Mouse (Mus musculus): ENCODE data around the gene Thsd4. TPM values are rescaled to one million over a fixed set of nuclear protein-coding genes. Genes with fewer than 3 reads are reported as not detected.
A peak's percentile ranks its signal among the peaks of the same experiment; 100 is the strongest.

Thsd4 gene
- polyA plus RNA-seq, 1 experiment from 2014 or later = 11.4 TPM

- no peaks in the 10 kb centered on the region for H3K27me3 ChIP-seq (replicated peaks; ENCODE audit: control insufficient read depth, insufficient read depth, low read length)
- ATAC-seq = no peak
- H3K4me1 ChIP-seq (replicated peaks; ENCODE audit: control insufficient read depth, insufficient read depth, low read length) = no peaks in the 10 kb centered on the region
- H3K4me3 ChIP-seq (ENCODE audit: low read depth, low read length) = no peak overlapping the region
- 64% methylated on average over 3 of the region's 3 CpGs for WGBS
- peaks cover 10% of the 10 kb centered on the region; the same call in 1 of the 2 replicates for H3K36me3 ChIP-seq (ENCODE audit: control insufficient read depth, insufficient read depth)
- H3K27ac ChIP-seq (ENCODE audit: low read depth, low read length) = no peak overlapping the region
- peak; percentile 82 for TF ChIP-seq CTCF (IDR thresholded peaks at IDR 0.05; ENCODE audit: low read depth)
- H3K9me3 ChIP-seq (ENCODE audit: control insufficient read depth) = no peaks in the 10 kb centered on the region
- H3K9ac ChIP-seq (ENCODE audit: low read depth, low read length) = no peak overlapping the region
- H3K4me2 ChIP-seq (replicated peaks; ENCODE audit: low read depth) = no peak overlapping the region
These were observed 270.1 kb downstream of the Thsd4 start for GRCm38 (mm10) chr9:60251765-60252164.

DNA sequence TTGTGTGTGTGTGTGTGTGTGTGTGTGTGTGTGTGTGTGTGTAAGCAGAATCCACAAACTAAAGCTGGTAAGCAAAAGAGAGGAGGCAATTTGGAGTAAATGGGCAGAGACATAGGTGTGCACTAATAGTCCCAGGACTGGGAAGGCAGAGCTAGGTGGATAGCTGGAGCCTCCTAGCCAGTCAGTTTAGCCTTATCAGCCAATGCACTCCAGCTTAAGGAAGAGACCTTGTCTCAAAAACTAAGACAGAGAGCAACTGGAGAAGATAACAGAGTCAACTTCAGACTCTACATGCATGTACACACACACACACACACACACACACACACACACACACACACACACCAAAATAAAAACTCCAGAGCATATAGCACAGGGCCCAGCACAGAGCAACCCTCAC, 271.4 kb downstream of the Thsd4 start:
- H3K27ac ChIP-seq (ENCODE audit: low read depth, low read length) = no peak overlapping the region
- no peak for ATAC-seq
- no peaks in the 10 kb centered on the region for H3K27me3 ChIP-seq (replicated peaks; ENCODE audit: control insufficient read depth, insufficient read depth, low read length)
- H3K4me2 ChIP-seq (replicated peaks; ENCODE audit: low read depth) = no peak overlapping the region
- peaks cover 10% of the 10 kb centered on the region; the same call in 1 of the 2 replicates for H3K36me3 ChIP-seq (ENCODE audit: control insufficient read depth, insufficient read depth)
- H3K4me3 ChIP-seq (ENCODE audit: low read depth, low read length) = no peak overlapping the region
- no peak for TF ChIP-seq CTCF (IDR thresholded peaks at IDR 0.05; ENCODE audit: low read depth)
- no peaks in the 10 kb centered on the region for H3K9me3 ChIP-seq (ENCODE audit: control insufficient read depth)
- H3K4me1 ChIP-seq (replicated peaks; ENCODE audit: control insufficient read depth, insufficient read depth, low read length) = no peaks in the 10 kb centered on the region
- no peak overlapping the region for H3K9ac ChIP-seq (ENCODE audit: low read depth, low read length)

DNA sequence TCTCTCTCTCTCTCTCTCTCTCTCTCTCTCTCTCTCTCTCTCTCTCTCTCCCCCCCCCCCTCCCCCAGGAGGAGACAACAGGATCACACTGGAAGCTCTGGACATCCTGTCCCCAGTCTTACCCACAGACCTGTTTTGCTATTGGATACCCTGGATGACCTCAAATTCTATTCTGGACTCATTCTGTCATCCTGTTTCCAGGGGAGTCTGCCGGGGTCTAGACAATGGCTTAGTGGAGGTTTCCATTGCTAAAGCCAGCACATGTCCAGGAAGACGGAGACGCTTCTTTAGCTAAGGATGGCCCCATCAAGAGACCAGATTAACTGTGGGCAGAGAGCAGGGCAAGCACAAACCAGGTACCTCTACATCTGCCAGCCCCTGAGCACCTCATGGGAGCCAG, 273.8 kb downstream of the Thsd4 start:
- H3K9ac ChIP-seq (ENCODE audit: low read depth, low read length) = no peak overlapping the region
- no peak overlapping the region for H3K27ac ChIP-seq (ENCODE audit: low read depth, low read length)
- TF ChIP-seq CTCF (IDR thresholded peaks at IDR 0.05; ENCODE audit: low read depth) = no peak
- peaks cover 10% of the 10 kb centered on the region; the same call in 1 of the 2 replicates for H3K36me3 ChIP-seq (ENCODE audit: control insufficient read depth, insufficient read depth)
- H3K4me2 ChIP-seq (replicated peaks; ENCODE audit: low read depth) = no peak overlapping the region
- WGBS = 83% methylated on average over 3 of the region's 3 CpGs
- no peaks in the 10 kb centered on the region for H3K9me3 ChIP-seq (ENCODE audit: control insufficient read depth)
- H3K4me3 ChIP-seq (ENCODE audit: low read depth, low read length) = no peak overlapping the region
- no peaks in the 10 kb centered on the region for H3K27me3 ChIP-seq (replicated peaks; ENCODE audit: control insufficient read depth, insufficient read depth, low read length)
- no peak for ATAC-seq
- H3K4me1 ChIP-seq (replicated peaks; ENCODE audit: control insufficient read depth, insufficient read depth, low read length) = no peaks in the 10 kb centered on the region

- ATAC-seq = peak; percentile 38
These were observed 276.9 kb downstream of the Thsd4 start for GRCm38 (mm10) chr9:60244943-60245342.

DNA sequence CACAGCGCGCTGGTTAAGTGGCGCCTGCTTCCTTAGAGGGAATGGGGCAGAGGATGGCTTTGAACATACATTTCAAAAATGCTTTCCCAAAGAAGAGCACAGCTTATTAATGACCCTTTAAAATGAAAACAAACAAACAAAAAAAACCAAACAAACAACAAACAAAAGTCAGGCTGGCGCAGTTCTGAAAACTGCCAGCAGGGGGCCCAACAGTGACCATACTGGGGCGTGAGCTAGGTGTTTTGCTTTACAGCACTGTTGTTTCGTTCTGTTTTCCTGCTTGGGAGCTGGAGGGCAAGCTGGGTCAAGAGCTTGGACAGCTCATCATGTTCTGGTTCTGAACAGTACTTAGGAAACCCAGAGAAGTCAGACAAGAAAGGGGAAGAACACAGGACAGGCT, 278.3 kb downstream of the Thsd4 start:
- Histone ChIP-seq H3K9ac (ENCODE audit: low read depth, low read length) (no peak overlapping the region), H3K4me1 (replicated peaks; ENCODE audit: control insufficient read depth, insufficient read depth, low read length) (no peaks in the 10 kb centered on the region), H3K27me3 (replicated peaks; ENCODE audit: control insufficient read depth, insufficient read depth, low read length) (no peaks in the 10 kb centered on the region), H3K36me3 (ENCODE audit: control insufficient read depth, insufficient read depth) (peaks cover 5% of the 10 kb centered on the region; the same call in 1 of the 2 replicates), H3K9me3 (ENCODE audit: control insufficient read depth) (no peaks in the 10 kb centered on the region), H3K4me3 (ENCODE audit: low read depth, low read length) (no peak overlapping the region), H3K4me2 (replicated peaks; ENCODE audit: low read depth) (no peak overlapping the region), H3K27ac (ENCODE audit: low read depth, low read length) (no peak overlapping the region)
- WGBS = 76% methylated on average over 6 of the region's 6 CpGs
- TF ChIP-seq CTCF (IDR thresholded peaks at IDR 0.05; ENCODE audit: low read depth) = peak; percentile 84
- ATAC-seq = no peak

More at GRCm38 (mm10) chr9:60244943-60245342, 276.9 kb downstream of the Thsd4 start:
- no peak overlapping the region for H3K27ac ChIP-seq (ENCODE audit: low read depth, low read length)
- no peaks in the 10 kb centered on the region for H3K36me3 ChIP-seq (ENCODE audit: control insufficient read depth, insufficient read depth)
- H3K27me3 ChIP-seq (replicated peaks; ENCODE audit: control insufficient read depth, insufficient read depth, low read length) = no peaks in the 10 kb centered on the region
- 5% methylated on average over 5 of the region's 5 CpGs for WGBS
- H3K9ac ChIP-seq (ENCODE audit: low read depth, low read length) = no peak overlapping the region
- H3K9me3 ChIP-seq (ENCODE audit: control insufficient read depth) = no peaks in the 10 kb centered on the region
- H3K4me3 ChIP-seq (ENCODE audit: low read depth, low read length) = no peak overlapping the region
- TF ChIP-seq CTCF (IDR thresholded peaks at IDR 0.05; ENCODE audit: low read depth) = peak; percentile 96
- H3K4me2 ChIP-seq (replicated peaks; ENCODE audit: low read depth) = no peak overlapping the region
- H3K4me1 ChIP-seq (replicated peaks; ENCODE audit: control insufficient read depth, insufficient read depth, low read length) = no peaks in the 10 kb centered on the region

- Histone ChIP-seq H3K4me3 (ENCODE audit: low read depth, low read length) (no peak overlapping the region), H3K9ac (ENCODE audit: low read depth, low read length) (no peak overlapping the region), H3K9me3 (ENCODE audit: control insufficient read depth) (no peaks in the 10 kb centered on the region), H3K27me3 (replicated peaks; ENCODE audit: control insufficient read depth, insufficient read depth, low read length) (no peaks in the 10 kb centered on the region), H3K4me1 (replicated peaks; ENCODE audit: control insufficient read depth, insufficient read depth, low read length) (0 out of 2 replicates have a peak, but pooled peaks cover 15% of the 10 kb centered on the region), H3K36me3 (ENCODE audit: control insufficient read depth, insufficient read depth) (peaks cover 5% of the 10 kb centered on the region; the same call in 1 of the 2 replicates), H3K27ac (ENCODE audit: low read depth, low read length) (no peak overlapping the region), H3K4me2 (replicated peaks; ENCODE audit: low read depth) (no peak overlapping the region)
- peak; percentile 92 for TF ChIP-seq CTCF (IDR thresholded peaks at IDR 0.05; ENCODE audit: low read depth)
- 38% methylated on average over 4 of the region's 4 CpGs for WGBS
- no peak for ATAC-seq
These were observed 284.2 kb downstream of the Thsd4 start for GRCm38 (mm10) chr9:60237667-60238066.

DNA sequence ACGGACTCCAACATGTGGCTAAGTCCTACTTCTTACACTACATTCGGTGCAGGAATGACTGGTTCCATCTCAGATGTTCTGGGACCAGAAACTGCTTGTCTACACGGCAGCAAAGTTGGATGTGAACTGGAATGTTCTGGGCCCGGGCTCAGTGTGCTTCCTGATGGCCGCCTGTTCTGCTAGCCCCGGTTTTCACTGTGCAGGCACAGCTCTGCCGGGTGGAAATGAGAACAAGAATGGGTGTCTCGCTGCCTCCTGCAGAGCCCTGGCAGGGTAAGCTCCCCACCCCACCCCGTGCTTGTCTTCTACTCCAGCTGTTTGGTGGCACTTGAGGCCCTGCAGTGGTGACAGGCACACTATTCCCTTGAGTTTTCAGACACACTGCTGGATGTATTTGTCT, 285.7 kb downstream of the Thsd4 start:
- 69% methylated on average over 9 of the region's 9 CpGs for WGBS
- ATAC-seq = no peak
- Histone ChIP-seq H3K27me3 (replicated peaks; ENCODE audit: control insufficient read depth, insufficient read depth, low read length) (no peaks in the 10 kb centered on the region), H3K9me3 (ENCODE audit: control insufficient read depth) (no peaks in the 10 kb centered on the region), H3K4me3 (ENCODE audit: low read depth, low read length) (no peak overlapping the region), H3K4me2 (replicated peaks; ENCODE audit: low read depth) (no peak overlapping the region), H3K9ac (ENCODE audit: low read depth, low read length) (no peak overlapping the region), H3K36me3 (ENCODE audit: control insufficient read depth, insufficient read depth) (peaks cover 5% of the 10 kb centered on the region; the same call in 1 of the 2 replicates), H3K27ac (ENCODE audit: low read depth, low read length) (no peak overlapping the region), H3K4me1 (replicated peaks; ENCODE audit: control insufficient read depth, insufficient read depth, low read length) (peaks cover 15% of the 10 kb centered on the region; the same call in 1 of the 2 replicates)
- TF ChIP-seq CTCF (IDR thresholded peaks at IDR 0.05; ENCODE audit: low read depth) = no peak
